Mouse (Mus musculus) liver, adult 2 months (tissue): Measurements from ENCODE around the gene Vegfd.

Experiments
- CTCF ChIP-seq: fragments of 200-500 bp; IDR thresholded peaks from 2 replicates; pipeline ENCODE4 v1.5.1; 2011; ENCODE audit warnings: low read depth, low read length, control low read depth
- POLR2A ChIP-seq: fragments of 200-500 bp; IDR thresholded peaks from 2 replicates; pipeline ENCODE4 v1.6.1; 2011; ENCODE audit warnings: low read length, control low read depth; ENCODE audit not compliant: insufficient read depth; ENCODE audit errors: extremely low read depth

DNA sequence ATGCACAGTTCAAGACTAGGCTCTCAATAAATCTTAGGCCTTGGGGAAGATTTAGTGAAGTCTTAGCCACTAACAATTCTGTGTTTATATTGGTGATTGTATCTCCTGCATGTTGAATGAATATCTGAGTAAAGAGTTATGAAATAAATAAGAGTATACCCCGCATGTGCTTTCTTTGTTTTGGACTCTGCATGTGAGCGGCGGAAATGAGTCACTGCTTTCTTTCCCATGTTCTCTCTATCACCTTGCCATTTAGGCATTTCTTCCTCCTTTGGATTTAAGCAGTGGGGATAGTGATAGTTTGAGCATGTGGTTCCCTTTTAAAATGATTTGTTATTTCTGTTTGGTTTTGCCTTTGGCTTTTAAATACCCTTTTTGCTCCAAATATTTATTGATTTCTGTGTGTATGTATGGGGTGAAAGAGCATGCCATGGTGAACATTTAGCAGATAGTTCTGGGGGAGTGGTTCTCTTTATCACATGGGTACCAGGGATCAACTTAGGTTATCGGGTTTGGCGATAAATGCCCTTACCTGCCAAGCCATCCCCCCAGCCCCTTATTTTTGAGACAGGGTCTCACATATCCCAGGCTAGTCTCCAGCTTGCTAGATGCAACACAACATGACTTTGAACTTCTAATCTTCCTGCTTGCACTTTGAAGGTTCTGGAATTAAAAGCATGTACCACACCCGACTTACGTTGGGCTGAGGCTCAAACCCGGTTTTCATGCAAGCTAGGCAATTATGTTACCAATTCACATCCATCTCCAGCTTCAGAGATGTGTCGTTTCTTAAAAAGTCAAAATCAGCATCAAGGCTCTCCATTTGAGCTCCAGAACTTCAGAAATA is 73.9 kb downstream of the Vegfd start:
- TF ChIP-seq CTCF (no peak), POLR2A (no peak)
